Mouse (Mus musculus) adrenal gland, postnatal 14 days (tissue): ENCODE measurements around the gene Hoxa1. TPM values are rescaled to one million over a fixed set of nuclear protein-coding genes. Genes with fewer than 3 reads are reported as not detected.

Experiments used
- DNase-seq: peaks from one replicate; pipeline ENCODE4 v3.0.0; 2021; ENCODE audit warnings: mixed read lengths
- total RNA-seq: library from RNA; stranded (reverse); gene quantifications from 2 replicates; pipeline ENCODE4 v1.2.3, GENCODE M21; 2021

Hoxa1 gene
- total RNA-seq, 1 experiment from 2014 or later = 1.1 TPM

DNA sequence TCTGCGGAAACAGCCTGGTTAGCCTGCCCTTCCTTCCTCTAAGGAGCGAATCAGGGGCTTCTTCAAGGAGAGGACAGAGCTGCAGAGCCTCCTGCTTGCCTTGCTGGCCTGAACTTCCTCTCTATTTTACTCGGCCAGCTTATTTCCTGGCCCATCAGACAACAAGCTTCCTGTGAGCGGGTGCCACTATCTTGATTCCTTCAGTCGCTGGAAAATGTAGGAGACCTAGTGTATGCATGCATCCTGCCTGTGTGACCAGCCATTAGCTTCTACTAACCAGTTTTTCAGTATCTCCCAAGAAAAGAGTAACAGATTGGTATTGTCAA is 12.7 kb upstream of the Hoxa1 start:
- DNase-seq = no peak

DNA sequence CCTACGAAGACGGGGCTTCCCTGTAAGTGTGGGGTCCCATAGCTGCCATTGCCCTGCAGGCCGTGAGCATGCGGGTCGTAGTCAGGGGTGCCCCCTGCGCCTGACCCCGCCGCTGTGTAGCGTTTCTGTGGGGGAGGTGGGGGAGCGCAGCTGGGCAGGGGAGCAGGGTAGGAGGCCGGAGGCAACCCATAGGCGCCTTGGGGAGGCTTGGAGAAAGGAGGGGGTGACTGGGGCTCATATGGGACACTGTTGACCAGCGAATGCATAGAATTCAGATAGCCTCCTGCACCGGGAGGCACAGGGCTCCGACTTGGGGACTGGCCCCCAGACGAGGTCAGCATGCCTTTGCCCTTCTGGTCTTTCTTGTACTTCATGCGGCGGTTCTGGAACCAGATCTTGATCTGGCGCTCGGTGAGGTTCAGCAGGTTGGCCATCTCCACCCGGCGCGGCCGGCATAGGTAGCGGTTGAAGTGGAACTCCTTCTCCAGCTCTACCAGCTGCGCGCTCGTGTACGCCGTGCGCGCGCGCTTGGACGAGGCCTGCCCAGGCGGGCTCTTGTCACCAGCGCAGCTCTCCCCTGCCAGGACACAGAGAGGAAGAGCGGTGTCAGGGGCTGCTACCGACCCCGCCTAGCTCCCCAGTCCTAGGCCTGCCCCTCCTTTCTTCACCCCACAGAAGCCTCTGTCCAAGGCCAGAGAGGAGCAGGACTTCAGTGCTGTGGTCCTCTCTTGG is 12.2 kb upstream of the Hoxa1 start:
- DNase-seq = peak; percentile 61

DNA sequence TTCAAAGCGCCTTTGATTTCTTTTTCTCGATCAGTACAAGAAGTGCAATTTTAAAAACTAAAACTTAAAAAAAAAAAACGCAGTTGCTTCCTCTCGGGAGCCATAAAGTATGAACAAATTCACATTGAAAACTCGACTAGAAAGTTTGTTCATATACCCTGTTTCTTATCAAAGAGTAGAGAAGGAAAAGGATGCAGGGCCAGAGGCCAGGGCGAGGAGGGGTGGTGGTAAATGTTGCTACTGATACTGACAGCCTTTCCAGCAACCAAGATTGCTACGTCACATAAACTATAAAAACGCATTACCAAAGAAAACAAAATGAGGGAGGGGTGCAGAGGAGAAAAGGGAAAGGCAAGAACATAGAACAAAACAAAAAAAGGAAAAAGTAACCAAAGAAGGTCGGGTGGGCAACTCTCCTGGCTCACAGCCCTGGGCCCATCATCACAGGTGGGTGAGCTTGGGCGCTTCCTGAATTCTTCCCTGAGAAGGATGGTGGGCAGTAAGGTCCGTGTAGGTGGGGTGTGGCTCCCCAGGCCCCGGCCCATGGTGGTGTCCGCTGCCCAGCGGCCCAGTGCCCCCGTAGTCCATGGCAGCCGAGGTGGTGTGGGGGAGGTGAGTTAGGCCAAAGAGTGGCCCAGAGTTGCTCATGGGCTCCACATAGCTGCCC is 11.5 kb upstream of the Hoxa1 start:
- no peak for DNase-seq

DNA sequence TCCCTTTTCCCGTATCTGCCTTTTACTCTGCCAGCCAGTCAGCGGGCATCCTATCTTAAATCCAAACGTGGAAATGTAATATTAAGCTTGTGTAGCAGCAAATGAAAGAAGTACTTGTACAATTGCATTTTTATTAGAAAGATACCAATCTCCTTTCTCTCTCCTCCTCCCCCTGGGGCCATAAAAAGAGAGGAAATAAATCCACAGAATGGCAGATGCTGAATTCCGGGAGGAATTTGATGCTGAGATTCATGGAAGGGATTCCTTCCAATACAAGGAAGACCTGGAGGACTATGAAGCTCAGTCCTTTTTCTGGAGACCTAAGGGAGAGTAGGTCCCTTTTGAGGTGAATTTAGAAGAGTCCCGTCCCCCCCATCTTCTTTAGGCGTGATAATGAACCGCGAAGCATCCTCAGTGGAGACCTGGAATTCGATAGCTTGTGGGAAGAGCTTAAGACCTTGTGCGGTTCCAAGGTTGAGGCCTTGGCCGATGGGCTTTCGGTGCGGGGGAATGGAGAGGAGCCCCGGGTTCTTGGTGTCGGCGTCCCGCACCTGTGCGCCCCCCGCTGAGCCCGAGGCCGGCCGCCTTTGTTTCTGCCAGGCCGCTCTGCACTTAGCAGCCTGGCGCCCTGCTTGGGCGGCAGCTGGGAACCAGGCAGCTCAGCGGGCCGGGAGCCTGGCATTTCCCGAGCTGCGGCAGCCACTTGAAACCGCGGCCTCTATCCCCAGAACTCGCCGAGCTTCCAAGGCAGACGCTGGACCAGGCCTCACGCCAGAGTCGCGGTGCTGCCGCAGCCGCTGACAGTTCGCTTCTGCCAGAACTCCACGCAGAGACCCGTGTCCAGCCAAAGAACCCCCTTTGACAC is 10.3 kb upstream of the Hoxa1 start:
- peak; percentile 62 for DNase-seq

DNA sequence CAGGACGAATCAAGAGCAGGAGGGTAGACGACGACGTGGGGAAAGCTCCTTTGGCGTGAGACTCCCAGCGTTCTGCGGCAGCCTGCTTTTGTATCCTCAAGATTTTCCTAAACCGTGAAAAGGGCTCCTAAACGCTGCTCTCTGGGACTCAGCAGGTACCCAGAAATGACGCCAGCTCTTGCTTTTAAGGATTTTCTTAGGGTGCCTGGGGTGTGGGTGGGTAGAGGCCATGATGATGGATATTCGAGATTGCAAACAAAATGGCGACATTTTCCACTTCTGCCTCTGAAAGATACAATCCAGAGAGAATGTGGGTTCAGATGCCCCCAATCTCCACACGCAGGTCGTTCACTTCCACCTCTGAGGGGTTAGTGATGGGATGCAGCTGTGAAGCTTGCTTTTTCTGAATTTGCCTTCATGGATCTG is 9.6 kb upstream of the Hoxa1 start:
- no peak for DNase-seq

DNA sequence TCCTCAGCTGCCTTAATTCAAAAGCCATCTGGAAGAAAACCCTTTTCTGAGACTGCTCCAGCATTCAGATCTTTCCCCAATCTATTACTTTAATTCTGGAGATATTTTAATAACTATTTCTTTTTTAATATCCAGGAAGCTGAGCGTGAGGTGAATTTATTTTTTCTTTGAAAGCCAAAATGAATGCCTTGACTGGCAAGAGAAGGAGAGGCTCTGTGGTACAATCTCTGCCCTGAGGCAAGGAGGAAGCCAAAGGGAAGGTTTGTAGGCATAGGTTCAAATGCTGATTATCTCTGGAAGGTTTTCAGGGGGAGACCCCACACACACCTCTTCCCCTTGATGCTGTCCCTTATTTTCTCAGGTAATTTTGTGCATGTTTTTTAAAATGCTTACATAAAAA is 9.1 kb upstream of the Hoxa1 start:
- DNase-seq = no peak

DNA sequence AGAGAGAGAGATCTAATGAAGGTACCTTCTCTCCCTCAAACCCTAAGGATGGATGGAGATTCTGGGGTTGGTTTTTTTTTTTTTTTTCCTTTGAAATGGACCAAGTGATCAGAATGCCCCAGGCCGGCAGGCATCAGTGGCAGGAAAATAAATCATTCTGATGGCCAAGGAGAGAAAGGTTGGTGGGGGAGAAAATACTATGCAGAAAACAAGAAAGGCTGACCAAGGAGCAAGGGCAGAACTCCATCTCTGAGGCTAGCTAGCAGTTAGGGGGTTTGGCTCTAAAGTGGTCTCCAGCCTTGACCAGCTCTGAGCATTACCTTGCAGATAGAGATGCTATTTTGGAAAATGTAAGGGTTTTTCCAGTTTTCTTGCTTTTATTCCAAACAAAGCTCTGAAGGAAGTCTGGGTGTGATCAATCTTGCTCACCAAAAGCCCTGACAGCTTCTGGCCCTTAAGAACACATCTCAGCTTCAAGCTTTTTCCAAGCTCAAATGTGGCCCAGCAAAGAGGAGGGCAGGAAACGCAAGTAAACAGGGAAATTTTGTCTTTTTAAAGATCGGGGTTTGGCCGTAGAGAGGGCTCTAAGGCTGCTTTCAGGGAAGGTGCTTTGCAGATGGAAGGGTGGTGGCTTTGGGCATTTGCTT is 8.4 kb upstream of the Hoxa1 start:
- no peak for DNase-seq

DNA sequence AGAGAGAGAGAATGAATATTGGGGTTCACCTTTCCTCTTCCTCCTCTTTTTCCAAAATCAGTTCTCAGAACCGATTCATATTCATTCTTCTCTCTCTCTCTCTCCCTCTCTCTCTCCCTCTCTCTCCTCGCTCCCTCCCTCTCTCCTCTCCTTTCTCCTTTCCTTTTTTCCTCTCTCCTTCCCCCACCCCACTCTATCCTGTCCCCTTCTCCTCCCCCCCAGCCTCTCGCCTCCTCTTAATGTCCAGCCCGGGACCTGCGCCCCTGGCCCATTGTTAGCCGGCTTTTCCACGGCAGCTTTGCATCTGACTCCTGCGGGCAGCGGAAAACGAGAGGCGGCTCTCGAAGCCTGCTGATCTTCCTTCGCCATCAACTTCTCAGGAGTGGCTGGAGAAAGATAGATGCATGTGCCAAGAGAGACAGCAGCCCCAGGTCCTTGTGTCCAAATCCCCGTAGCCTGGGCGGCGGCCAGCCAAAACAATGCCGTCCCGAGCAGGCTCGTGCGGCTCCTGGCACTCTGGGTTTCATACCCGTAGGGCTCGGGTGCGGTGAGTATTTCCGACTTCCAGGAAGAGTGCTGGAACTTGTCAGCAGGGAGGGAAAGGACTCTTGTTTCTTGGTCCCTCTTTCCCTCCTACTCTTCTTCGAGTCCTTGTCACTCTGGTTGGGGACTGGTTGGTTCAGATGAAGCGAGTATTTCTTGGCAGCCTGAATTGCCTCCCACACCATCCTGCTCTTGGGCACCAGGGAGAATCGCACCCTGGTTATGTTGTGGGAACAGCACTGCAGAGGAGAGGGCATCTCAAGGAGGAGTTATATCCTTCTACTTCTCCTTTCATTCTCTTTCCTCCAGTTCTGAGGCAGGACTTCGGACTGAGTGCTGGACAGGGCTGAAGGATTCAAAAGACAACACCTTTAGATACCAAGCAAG is 7.6 kb upstream of the Hoxa1 start:
- DNase-seq = peak; percentile 72

DNA sequence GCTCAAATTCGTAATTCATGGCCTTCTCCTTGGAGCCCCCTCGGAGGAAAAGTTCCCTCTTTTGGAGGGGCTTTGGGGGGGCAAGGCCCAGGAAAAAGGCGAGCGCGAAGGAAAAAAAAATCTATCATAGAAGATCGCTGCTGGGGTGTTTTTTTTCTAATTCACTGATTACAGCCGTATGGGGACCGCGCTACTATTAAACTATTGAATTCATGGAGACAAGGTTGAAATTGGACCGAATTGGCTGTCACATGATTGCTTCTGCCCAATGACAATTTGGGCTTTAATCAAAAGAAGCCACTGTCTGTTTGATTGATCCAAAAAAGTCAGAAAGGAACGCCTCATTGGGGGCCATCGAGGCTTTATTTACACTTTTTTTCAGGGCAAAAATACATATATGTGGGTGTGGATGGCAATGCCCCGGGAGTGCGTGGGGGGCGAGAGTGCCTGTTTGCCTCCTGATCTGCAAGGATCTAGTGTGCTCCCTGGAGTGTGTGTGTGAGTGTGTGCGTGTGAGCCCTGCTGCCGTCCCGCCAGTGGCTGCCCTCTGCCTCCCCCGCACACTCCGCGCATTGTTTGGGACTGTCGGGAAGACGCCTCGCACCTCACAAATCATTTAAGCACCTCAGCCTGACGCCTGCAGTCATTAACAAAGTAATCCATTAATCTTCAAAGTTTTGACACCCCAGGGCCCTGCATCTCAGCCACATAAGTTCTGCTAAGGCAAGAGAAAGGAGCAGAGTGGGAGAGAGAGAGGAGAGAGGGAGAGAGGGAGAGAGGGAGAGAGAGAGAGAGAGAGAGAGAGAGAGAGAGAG is 6.7 kb upstream of the Hoxa1 start, which contains the start of gene Hoxa2:
Gene Hoxa2 (minus strand): TSS at position 206 of the 815 bp plus-strand sequence.
- DNase-seq = peak; percentile 57

DNA sequence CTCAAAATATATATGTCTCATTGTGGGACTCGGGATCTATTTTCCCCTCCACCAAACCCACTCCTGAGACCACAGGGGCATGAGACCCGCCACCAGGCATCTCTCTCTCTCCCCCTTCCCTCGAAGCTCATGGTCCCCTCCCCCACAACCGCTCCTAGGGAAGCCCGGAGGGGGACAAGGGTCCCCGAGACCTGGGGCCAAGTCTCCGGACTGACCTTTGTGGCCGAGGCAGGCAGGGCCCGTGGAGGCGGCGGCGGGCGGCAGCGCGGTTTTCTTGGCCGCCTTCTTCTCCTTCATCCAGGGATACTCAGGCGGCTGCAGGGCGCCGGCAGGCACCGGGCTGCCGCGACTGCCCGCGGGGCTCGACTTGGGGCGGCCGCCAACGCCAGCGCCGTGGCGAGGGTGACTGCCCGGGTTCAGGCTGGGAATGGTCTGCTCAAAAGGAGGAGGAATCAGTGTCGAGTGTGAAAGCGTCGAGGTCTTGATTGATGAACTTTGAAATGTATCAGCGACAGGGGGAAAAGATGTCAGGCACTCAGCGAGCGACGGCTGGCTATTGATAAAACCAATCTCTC is 6.0 kb upstream of the Hoxa1 start:
- peak; percentile 58 for DNase-seq

DNA sequence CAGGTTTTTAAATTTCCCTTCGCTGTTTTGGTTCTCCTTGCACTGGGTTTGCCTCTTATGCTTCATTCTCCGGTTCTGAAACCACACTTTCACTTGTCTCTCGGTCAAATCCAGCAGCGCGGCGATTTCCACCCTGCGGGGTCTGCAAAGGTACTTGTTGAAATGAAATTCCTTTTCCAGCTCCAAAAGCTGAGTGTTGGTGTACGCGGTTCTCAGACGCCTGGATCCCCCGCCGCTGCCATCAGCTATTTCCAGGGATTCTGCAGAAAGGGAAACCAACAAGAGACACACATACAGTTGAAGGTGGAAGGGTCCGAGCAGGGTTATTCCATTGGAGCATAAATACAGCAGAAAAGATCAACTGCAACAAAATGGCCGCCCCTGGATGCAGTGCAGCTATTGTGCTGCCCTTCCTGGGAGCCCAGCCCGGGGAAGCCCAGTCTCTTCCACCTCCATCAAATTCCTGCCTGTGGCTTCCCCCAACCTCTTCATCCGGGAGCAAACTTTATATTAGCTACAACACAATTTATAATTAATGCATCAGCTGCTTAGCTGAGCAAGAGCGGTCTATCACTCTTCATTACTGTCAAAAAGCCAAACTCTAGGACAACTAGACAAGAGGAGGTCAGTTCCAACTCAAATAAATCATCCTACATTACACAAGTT is 5.4 kb upstream of the Hoxa1 start:
- DNase-seq = peak; percentile 61

DNA sequence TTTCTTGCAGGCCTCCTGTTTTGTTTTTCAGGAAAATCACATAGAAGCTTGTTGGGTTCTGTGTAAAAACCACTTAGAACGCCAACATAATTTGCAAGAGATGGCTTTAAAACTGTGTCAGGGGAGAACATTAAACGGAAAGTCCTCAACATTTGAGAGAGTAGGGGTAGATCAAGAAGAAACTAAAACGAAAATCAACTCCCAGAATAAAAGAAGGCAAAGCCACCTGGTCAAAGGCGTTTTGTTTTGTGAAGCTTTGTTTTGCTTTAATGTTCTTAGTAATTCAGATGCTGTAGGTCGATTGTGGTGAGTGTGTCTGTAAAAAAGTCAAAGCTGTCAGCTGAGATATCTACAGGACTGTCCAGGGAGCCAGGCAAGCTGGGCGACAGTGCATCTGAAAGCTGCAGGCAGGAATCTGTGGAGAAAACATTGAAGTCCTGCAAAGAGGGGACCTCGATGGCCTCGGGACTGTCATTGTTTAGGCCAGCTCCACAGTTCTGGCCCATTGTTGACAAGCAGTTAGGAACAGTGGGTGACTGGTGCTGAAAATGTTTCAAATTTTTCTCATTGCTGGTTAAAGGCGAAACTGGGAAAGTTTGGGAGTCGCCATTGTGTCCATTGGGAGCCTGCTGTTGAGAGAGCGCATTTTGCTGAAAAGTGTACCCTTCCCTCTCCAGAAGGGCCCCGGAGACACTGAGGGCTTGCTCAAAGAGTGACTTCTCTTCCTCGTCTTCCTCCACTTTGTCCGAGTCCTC is 4.7 kb upstream of the Hoxa1 start:
- peak; percentile 37 for DNase-seq

DNA sequence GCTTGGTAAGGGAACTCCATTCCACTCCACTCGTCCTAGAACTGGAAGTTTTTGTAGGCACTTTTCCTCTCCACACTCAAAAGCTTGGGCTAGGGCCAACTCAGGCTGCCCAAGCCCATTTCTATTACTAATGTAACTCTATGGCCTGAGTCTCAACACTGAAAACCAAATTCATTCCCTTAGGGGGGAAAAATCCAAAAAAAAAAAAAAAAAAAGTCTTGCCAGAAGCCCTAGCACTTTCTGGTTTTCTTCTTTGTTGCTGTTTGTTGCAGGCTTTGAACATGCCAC is 3.9 kb upstream of the Hoxa1 start:
- DNase-seq = peak; percentile 32

DNA sequence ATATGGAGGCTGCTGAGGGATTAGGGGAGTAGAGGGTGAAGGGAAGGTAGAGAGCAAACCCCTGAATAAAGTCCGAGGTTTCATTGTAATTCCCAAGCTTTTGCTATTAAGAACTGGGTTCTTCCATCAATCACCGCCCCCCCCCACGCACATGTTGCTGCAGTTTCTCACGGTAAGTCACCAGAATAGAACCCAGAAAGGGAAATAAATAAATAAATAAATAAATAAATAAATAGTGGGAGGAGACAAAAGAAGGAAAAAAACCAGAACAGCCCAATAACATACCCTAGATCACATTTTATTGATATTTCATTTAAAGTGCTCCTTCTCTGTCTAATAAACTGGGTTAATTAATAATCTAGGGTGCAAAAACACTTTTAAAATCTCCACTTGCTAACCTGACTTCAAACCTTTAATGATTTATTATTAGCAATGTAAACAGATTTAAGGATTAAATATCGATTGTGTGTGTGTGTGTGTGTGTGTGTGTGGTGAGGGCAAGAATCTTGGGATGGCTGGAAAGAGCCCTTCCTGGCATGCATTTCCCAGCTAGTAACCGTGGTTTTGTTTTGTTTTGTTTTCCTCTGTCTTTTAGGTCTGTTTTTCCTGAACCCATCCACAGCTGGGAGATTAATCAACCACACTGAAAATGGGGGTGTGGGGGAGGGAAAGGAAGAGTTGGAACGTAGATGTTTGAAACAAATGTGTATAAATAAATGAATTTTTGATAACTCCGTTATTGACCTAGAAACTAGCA is 3.4 kb upstream of the Hoxa1 start:
- DNase-seq = no peak

DNA sequence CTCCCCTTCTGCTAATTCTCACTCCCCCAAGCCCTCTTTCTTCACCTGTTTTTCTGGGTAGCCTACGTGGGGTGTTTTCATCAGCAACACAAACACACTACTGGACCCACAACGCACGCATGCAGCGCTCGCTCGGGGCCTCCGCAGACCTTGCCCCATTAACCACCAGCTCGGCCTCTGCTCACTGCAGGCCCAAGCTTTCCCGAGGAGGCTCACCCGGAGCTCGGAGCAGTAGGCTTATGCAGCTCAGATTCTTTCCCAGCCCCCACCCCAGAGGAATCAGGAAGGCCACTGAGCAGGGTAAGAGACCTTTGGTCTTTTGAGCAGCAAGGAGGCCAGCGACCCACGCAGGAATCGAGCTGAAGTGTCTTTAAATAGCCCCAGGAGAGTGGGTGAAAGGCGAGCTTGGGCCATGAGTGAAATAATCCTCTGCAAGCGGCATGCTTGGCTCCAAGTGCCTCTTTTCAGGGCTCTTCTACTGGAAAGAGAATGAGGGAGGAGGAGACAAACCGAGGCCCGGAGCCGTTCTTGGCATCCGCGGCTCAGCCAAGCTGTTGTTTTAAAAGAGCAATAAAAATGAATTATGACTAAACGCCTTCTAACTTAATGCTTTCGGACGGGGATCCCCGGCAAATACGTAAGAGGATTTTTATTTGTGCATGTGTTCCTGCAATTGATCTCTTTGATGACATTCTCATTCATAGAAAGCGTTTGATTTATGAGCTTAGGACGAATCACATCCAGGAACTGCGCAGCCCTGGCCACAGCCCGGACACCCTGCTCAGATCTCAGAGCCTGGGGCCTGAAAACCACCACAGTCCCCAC is 2.6 kb upstream of the Hoxa1 start:
- peak; percentile 76 for DNase-seq

DNA sequence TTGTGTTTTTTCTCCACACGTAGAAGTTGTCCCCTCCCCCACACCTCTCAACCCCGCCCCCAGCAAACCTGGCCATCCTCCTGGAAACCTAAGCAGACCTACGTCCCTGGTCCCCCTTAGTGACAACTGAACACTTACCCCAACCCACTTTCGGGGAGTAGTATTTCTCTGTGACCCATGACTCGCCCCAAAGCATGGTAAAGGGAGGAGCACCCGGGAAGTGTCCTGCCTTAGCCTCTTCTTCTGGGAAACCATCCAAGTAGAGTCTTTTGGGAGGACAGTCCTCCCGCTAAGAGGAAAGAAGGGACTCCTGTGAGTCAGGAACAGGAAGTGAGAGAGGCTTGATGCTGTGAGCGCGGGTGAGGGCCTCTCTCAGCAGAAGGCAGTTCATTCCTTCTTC is 1.9 kb upstream of the Hoxa1 start:
- peak; percentile 61 for DNase-seq

DNA sequence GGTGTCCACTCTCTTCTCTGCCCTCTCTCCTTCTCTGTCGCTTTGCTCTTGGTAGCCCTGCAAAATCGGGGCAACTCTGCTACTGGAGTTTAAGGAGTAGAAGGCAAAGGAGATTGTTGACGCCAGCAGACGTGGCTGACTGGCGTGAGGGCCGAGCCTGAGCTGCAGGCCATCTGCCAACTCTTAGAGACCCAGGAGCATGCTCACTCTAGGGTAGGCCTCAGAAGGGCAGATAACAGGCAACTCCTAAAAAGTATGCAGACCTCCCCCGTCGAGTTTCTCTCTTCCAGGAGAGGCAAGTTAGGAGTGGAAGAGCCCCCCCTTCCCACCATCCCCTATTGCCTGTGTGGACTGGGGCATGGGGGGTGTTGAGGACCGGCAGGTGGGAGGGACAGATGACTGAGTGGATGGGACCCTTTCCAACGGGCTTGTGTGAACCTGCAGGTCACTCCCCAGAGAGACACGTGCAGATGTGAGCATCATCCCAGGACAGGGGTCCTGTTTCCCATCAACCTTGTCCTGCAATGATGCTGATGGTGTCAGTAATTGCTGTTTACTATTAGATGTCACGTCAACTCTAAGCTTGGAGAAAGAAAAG is 1.1 kb upstream of the Hoxa1 start:
- peak; percentile 69 for DNase-seq
